Mouse (Mus musculus): ENCODE data around the gene Fam92b.
A peak's percentile ranks its signal among the peaks of the same experiment; 100 is the strongest.

The Fam92b gene

GRCm38 (mm10) chr8:120177318-120178123 lies at the start of gene Fam92b:
TSS of gene Fam92b (minus strand) at chr8:120177466.
- peak; percentile 94 for DNase-seq (ENCODE audit: low spot score)

- DNase-seq (ENCODE audit: low spot score) = peak; percentile 47
These were observed 48.3 kb upstream of the Fam92b start for GRCm38 (mm10) chr8:120225421-120226151.

GRCm38 (mm10) chr8:120224521-120225420 lies 47.5 kb upstream of the Fam92b start:
- DNase-seq (ENCODE audit: low spot score) = peak; percentile 33

- peak; percentile 31 for DNase-seq (ENCODE audit: low spot score)
These were observed 45.3 kb upstream of the Fam92b start for GRCm38 (mm10) chr8:120222548-120222947.

GRCm38 (mm10) chr8:120216855-120217830 lies 39.9 kb upstream of the Fam92b start:
- peak; percentile 90 for DNase-seq (ENCODE audit: low spot score)

GRCm38 (mm10) chr8:120215416-120216141 lies 38.3 kb upstream of the Fam92b start:
- peak; percentile 30 for DNase-seq (ENCODE audit: low spot score)

- no peak for DNase-seq (ENCODE audit: low spot score)
These were observed 36.7 kb upstream of the Fam92b start for GRCm38 (mm10) chr8:120213939-120214338.

- no peak for DNase-seq (ENCODE audit: low spot score)
These were observed 36.0 kb upstream of the Fam92b start for GRCm38 (mm10) chr8:120213229-120213628.

- DNase-seq (ENCODE audit: low spot score) = no peak
These were observed 35.3 kb upstream of the Fam92b start for GRCm38 (mm10) chr8:120212596-120212995.

- peak; percentile 69 for DNase-seq (ENCODE audit: low spot score)
These were observed 34.1 kb upstream of the Fam92b start for GRCm38 (mm10) chr8:120211345-120211744.

- no peak for DNase-seq (ENCODE audit: low spot score)
These were observed 30.8 kb upstream of the Fam92b start for GRCm38 (mm10) chr8:120208113-120208512.

- DNase-seq (ENCODE audit: low spot score) = no peak
These were observed 30.1 kb upstream of the Fam92b start for GRCm38 (mm10) chr8:120207364-120207763.

- no peak for DNase-seq (ENCODE audit: low spot score)
These were observed 28.6 kb upstream of the Fam92b start for GRCm38 (mm10) chr8:120205916-120206315.

GRCm38 (mm10) chr8:120204736-120205360 lies 27.6 kb upstream of the Fam92b start:
- DNase-seq (ENCODE audit: low spot score) = peak; percentile 3

- no peak for DNase-seq (ENCODE audit: low spot score)
These were observed 25.3 kb upstream of the Fam92b start for GRCm38 (mm10) chr8:120202546-120202945.

GRCm38 (mm10) chr8:120201351-120201750 lies 24.1 kb upstream of the Fam92b start:
- no peak for DNase-seq (ENCODE audit: low spot score)

- no peak for DNase-seq (ENCODE audit: low spot score)
These were observed 14.9 kb upstream of the Fam92b start for GRCm38 (mm10) chr8:120192118-120192517.

GRCm38 (mm10) chr8:120191633-120192032 lies 14.4 kb upstream of the Fam92b start:
- DNase-seq (ENCODE audit: low spot score) = no peak

- DNase-seq (ENCODE audit: low spot score) = peak; percentile 62
These were observed 13.6 kb upstream of the Fam92b start for GRCm38 (mm10) chr8:120190810-120191413.

Data from embryo, embryonic 10 days (tissue).